Mouse (Mus musculus) C2C12 (cell line): Measurements from ENCODE around the gene Lpar1.

Source experiments
- CTCF ChIP-seq: IDR thresholded peaks from one replicate; pipeline ENCODE4 v1.5.1; 2011; ENCODE audit not compliant: control insufficient read depth, insufficient read depth, insufficient read length
- MYOD1 ChIP-seq: IDR thresholded peaks from one replicate; pipeline ENCODE4 v1.6.1; 2011; ENCODE audit warnings: low read depth; ENCODE audit not compliant: control insufficient read depth, insufficient read length
- MYOG ChIP-seq: IDR thresholded peaks from one replicate; pipeline ENCODE4 v1.6.1; 2011; ENCODE audit not compliant: control insufficient read depth, insufficient read length; ENCODE audit errors: extremely low read depth
- USF1 ChIP-seq: IDR thresholded peaks from one replicate; pipeline ENCODE4 v1.6.1; 2011; ENCODE audit warnings: low read depth, mild to moderate bottlenecking, control low read depth, moderate library complexity

DNA sequence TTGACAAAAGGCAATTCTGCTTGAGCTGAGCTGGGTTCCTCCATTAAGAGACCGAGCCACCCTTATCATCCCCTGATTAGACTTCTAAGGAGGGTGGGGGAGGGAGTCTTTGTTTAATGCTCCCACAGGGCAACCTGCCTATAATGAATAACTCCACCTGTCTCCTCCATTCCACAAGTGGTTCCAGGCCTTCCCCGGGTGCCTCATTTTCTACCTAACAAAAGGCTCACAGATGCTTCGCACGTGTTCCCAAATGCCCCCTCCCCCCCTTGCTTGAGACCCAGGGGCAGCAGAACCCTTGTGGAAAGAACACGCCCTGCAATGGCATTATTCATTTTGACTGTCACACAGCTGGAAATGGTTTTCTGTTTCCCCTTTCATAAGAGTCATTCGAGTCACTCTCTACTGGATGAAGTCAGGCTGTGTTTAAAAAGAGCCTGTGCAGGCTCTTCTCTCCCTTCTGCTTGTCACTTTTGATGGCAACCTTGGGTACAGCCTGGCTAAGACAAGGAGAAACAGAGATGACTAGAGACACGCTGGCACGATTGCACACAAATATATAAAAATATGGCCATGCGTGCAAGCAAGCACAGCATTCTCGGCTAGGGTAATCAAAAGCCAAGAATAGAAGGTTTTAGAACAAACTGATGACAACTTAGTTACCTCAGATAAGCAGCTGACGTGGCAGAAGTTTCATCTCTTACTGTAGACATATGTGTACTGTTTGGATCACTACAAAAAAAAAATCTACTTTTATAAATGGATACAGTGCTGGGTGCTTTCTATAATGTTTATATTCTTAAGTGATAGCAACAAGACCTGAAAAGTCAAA is 7.0 kb downstream of the Lpar1 start:
- TF ChIP-seq CTCF (no peak), USF1 (no peak), MYOD1 (no peak), MYOG (no peak)
